Mouse (Mus musculus) liver, embryonic 11.5 days (tissue): ENCODE results near the gene Glt1d1. TPM values are rescaled to one million over a fixed set of nuclear protein-coding genes. Genes with fewer than 3 reads are reported as not detected.

Experiments used
- ATAC-seq: fragments of 200-750 bp; cut with Nextera tagmentation; replicated peaks from 2 replicates; pipeline ENCODE4 v1.8.0; 2017; ENCODE audit warnings: moderate number of reproducible peaks, mild to moderate bottlenecking, moderate TSS enrichment, moderate library complexity; ENCODE audit not compliant: low FRiP score
- DNase-seq: peaks from one replicate; pipeline ENCODE4 v3.0.0-alpha.2; 2017; ENCODE audit warnings: low spot score
- H3K27ac ChIP-seq: fragments of 300-500 bp; sonication (generic); 2 replicates; pipeline ENCODE4 v1.5.1; 2014; ENCODE audit warnings: mild to moderate bottlenecking, low read depth, low read length, control low read depth
- H3K27me3 ChIP-seq: fragments of 300-500 bp; sonication (generic); replicated peaks from 2 replicates; pipeline ENCODE4 v1.6.1; 2014; ENCODE audit warnings: low read length, mixed read lengths; ENCODE audit not compliant: control insufficient read depth, insufficient read depth
- H3K36me3 ChIP-seq: fragments of 300-500 bp; sonication (generic); 2 replicates; pipeline ENCODE4 v1.6.1; 2014; ENCODE audit warnings: mild to moderate bottlenecking, low read length, moderate library complexity, mixed read lengths; ENCODE audit not compliant: control insufficient read depth, insufficient read depth
- H3K4me1 ChIP-seq: fragments of 300-500 bp; sonication (generic); replicated peaks from 2 replicates; pipeline ENCODE4 v1.6.1; 2014; ENCODE audit warnings: low read length, mixed read lengths; ENCODE audit not compliant: control insufficient read depth, insufficient read depth
- H3K4me2 ChIP-seq: fragments of 300-500 bp; sonication (generic); 2 replicates; pipeline ENCODE4 v1.6.1; 2014; ENCODE audit warnings: mild to moderate bottlenecking, control low read depth, moderate library complexity
- H3K4me3 ChIP-seq: fragments of 300-500 bp; sonication (generic); 2 replicates; pipeline ENCODE4 v1.5.1; 2014; ENCODE audit warnings: low read depth, low read length, control low read depth
- H3K9ac ChIP-seq: fragments of 300-500 bp; sonication (generic); 2 replicates; pipeline ENCODE4 v1.6.1; 2014; ENCODE audit warnings: low read depth, low read length, control low read depth
- H3K9me3 ChIP-seq: fragments of 300-500 bp; sonication (generic); 2 replicates; pipeline ENCODE4 v1.6.1; 2016; ENCODE audit warnings: low read length, inconsistent platforms, mixed read lengths; ENCODE audit not compliant: control insufficient read depth
- WGBS: fragments of 180-500 bp; shearing (Covaris S2); extraction: QIAGEN DNeasy Blood & Tissue Kit; methylation state at CpG from one replicate; pipeline ENCODE4 v1.1.7; 2014; 5-methylcytosine and 5-hydroxymethylcytosine counted together
- polyA plus RNA-seq: library from polyadenylated mRNA; unstranded; fragments of >200 nt; fragmentation: Nextera tagmentation; extraction: Ambion mirVana; gene quantifications from 2 replicates; pipeline ENCODE4 v1.2.1, GENCODE M21; 2014

Glt1d1 gene
- polyA plus RNA-seq, 1 experiment from 2014 or later, result 0.67 TPM

DNA sequence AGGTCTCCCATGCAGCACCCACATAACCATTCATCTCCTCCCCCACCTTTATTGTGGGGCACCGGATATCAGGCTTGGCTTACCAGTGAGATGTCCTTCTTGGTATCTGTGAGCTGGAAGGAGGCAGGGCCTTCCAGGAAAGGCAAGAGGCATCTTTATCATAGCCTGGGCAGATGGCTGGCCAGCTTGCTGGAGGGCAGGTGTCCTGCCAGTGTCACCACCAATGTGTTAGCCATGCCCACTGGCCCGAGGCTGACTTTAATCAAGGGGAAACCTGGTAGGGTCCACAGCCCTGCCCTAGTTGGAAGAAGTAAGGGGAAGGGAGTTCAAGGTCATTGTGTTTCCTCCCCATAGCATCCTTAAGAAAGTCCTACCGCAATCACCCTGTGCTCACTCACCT, 123.9 kb downstream of the Glt1d1 start:
- no peak for ATAC-seq
- 77% methylated on average over 3 of the region's 3 CpGs for WGBS

DNA sequence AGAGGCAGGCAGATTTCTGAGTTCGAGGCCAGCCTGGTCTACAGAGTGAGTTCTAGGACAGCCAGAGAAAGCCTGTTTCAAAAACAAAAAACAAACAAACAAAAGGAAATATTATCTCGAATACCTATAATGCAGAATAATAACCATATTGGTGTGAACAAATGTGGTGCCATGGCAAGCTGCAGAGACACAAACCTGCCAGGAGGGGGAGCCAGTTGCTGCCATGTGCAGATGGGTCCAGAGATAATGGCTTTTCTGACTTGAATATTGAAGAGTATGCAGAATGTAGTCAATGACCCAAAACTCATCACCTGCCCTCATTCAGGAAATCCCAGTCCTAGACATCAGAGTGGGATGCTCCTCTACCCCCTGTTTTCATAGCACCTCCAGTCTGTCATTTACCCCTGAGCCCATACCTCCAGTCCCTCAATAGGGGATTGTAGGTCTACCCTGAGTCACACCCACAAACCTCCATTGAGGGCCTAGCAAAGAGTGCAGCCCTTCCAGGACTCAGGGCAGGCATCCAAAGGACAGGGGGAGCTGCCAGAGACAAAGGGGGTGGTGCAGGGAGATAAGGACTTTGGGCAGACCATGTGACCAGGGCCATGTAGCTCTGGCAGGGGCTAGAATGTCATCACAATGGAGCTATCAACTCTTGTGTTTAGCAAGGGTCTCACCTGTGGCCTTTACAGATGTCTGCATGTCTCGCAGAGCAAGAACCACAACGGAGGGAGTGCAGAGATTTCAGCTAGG, 124.8 kb downstream of the Glt1d1 start:
- DNase-seq (no peak), ATAC-seq (no peak)
- Histone ChIP-seq H3K9me3 (no peaks in the 10 kb centered on the region), H3K36me3 (no peaks in the 10 kb centered on the region), H3K27ac (no peak overlapping the region), H3K9ac (no peak overlapping the region), H3K4me2 (no peak overlapping the region), H3K4me1 (no peaks in the 10 kb centered on the region), H3K4me3 (no peak overlapping the region), H3K27me3 (no peaks in the 10 kb centered on the region)
- WGBS, result 68% methylated on average over 4 of the region's 4 CpGs

More for the DNA sequence above, 123.9 kb downstream of the Glt1d1 start:
- no peak overlapping the region for H3K4me2 ChIP-seq
- no peak for DNase-seq
- no peaks in the 10 kb centered on the region for H3K27me3 ChIP-seq
- H3K4me1 ChIP-seq, result no peaks in the 10 kb centered on the region
- no peak overlapping the region for H3K4me3 ChIP-seq
- H3K9me3 ChIP-seq, result no peaks in the 10 kb centered on the region
- H3K36me3 ChIP-seq, result no peaks in the 10 kb centered on the region
- H3K9ac ChIP-seq, result no peak overlapping the region
- no peak overlapping the region for H3K27ac ChIP-seq

- H3K9ac ChIP-seq, result no peak overlapping the region
- H3K4me2 ChIP-seq, result no peak overlapping the region
- ATAC-seq (no peak), DNase-seq (no peak)
- H3K27ac ChIP-seq, result no peak overlapping the region
- WGBS, result 74% methylated on average over 4 of the region's 4 CpGs
- no peaks in the 10 kb centered on the region for H3K27me3 ChIP-seq
- no peak overlapping the region for H3K4me3 ChIP-seq
- no peaks in the 10 kb centered on the region for H3K36me3 ChIP-seq
- H3K9me3 ChIP-seq, result no peaks in the 10 kb centered on the region
- no peaks in the 10 kb centered on the region for H3K4me1 ChIP-seq
Observed at GRCm38 (mm10) chr5:127758576-127758975, 126.5 kb downstream of the Glt1d1 start.

Other genes with a start within 250 kb of the Glt1d1 start
- gene Slc15a4, start 635 bp downstream of the Glt1d1 start, polyA plus RNA-seq, result 17.6 and 20.1 TPM in 2 replicates